Mouse (Mus musculus) megakaryocyte, embryonic 14.5 days (primary cell): ENCODE results near the gene Myo1e.

Experiments used
- FLI1 ChIP-seq: IDR thresholded peaks from 2 replicates; pipeline ENCODE4 v1.6.1; 2012; ENCODE audit warnings: low read length, inconsistent platforms, mixed read lengths
- GATA1 ChIP-seq: IDR thresholded peaks from 3 replicates; pipeline ENCODE4 v1.6.1; 2012; ENCODE audit warnings: mixed read lengths, low read length, inconsistent platforms, borderline replicate concordance

GRCm38 (mm10) chr9:70245040-70245439, 37.9 kb downstream of the Myo1e start:
- TF ChIP-seq GATA1 (no peak), FLI1 (no peak)
